Mouse (Mus musculus): ENCODE data around the gene Hpca.

The Hpca gene

DNA sequence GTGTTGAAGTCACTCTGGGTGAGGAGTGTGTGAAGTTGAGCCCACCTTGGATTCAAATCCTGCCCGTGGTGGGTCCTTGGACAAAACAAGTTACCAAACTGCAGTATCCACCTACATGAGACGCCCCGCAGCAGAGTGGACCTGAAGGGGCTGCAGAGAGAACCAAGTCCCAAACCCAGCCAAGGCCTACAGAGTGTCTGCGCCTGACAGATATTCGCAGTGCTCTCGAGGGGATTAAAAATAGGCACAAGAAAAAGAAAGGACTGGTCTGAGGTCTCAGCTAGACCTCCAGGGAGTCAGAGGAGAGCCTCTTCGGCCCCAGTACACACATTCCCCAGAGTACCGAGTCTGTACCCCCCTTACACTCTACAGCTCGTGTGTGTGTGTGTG lies 14.3 kb upstream of the Hpca start:
- peak; percentile 26 for DNase-seq (ENCODE audit: low read depth)

- no peak for DNase-seq (ENCODE audit: low read depth)
Measured at GRCm38 (mm10) chr4:129135637-129136036, 13.8 kb upstream of the Hpca start.

GRCm38 (mm10) chr4:129134799-129135585 lies 13.2 kb upstream of the Hpca start:
- peak; percentile 83 for DNase-seq (ENCODE audit: low read depth)

DNA sequence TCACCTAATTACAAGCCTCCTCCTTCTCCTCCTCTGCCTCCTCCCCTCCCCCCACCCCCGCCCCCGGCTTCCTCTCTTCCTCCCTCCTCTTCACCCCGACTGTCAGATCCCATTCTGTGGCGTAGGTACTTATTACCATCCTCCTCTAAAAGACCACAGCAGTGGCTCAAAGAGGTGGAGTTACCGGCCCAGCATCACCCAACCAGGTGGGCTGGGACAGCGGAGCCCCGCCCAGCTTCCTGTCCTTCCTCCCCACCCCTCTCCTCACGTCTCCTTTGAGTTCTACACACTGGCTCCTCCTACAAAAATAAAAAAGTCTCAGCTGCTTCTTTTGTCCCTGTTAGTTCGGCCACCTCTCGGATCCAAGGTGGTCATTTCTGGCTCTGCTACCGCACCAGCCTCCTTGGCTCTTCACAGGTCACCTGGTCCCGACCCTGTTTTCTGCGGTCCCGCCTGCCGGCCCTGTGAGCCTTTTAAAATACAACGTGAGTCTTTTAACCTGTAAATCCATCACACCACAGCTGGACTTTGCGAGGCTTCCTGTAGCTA lies 9.0 kb upstream of the Hpca start:
- DNase-seq (ENCODE audit: low read depth), result peak; percentile 86

DNA sequence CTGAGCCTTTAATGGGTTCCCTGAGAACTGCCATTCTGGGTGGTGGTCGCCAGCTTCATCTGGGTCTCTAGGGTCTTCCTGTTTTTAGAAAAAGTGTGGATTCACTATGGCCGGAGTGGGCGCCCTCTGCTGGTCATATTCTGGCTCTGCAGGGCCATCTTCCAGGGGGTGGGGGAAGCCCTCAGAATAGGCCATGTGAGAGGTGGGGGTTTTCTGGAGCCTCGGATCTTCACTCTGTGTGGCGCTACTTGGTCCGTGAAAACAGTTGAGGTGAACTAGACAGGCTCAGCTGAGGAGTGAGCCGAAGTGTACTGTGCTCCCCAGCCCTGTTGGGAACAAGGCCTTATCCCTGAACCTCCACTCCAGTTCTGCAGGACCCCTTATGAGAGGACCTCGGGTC lies 8.3 kb upstream of the Hpca start:
- peak; percentile 81 for DNase-seq (ENCODE audit: low read depth)

DNA sequence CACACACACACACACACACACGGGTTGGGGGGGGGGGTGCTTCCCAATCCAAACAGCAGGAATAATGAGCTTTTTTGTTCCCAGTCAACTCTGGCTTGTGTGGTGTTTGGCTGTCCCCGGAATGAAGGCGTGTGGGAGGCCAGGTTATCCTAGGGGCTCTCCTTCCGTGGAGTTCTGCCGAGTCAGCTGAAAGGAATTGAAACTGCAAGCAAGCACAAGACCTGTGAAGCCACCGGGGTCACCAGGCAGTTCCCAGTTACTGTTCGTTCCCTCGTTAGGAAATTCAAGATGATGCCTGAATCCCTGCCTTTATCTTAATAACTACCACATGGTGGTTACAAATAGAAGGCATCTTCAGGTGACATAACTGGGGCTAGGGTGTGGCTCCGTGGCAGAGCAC lies 7.6 kb upstream of the Hpca start:
- DNase-seq (ENCODE audit: low read depth), result peak; percentile 30

GRCm38 (mm10) chr4:129128582-129129338 lies 6.9 kb upstream of the Hpca start:
- DNase-seq (ENCODE audit: low read depth), result no peak

DNA sequence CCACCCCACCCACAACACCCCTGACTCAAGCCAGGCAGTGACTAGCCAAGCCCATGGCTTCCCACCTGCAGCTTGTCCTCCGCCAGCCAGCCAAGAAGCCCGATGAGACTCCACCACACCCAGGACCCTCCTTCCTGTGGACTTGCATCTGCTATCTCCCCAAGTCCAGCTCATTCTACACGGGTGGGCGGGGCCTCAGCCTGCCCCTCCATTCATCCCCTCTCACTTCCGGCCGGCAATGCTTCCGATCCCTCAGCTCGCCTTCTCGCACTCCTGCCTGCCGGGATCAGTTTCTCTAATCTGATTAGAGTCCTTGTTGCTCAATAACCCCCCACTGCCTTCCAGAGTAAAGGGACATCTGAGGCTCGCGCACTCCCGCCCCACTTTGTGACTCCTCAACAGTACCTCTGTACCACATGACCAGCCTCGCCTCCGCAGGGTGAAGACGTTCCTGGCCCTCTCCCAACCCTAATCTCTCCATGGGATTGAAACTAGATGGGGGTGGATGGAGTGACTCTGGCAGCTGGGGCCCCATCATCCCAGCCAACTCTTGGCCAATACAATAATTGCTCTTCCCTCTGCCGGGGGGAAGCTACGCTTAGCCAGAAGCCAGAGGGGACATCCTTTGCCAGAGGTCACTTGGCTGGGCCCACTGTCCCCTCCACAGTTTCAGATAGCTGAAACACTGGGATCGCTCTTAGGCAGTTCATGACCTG lies 4.1 kb upstream of the Hpca start:
- DNase-seq (ENCODE audit: low read depth), result no peak

- no peak for DNase-seq (ENCODE audit: low read depth)
Measured at GRCm38 (mm10) chr4:129124652-129125146, 2.9 kb upstream of the Hpca start.

DNA sequence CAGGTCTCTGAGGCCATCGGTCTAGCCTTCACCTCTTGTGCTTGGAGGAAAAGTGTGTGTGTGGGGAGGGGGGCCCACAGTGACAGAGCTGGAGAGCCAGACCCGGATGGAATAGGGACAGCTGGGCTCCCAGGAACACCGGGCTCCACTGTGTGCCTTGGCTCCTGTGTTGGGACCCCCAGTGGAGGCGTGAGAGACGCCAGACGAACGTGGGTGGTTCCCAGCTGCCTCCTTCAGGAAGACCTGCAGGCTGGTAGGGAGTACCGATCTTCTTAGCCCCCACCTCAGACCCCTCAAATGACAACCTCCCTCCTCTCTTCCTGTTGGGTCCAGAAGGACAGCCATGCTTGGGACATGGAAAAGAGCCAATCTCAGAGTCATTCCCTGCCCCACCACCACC lies 883 bp upstream of the Hpca start:
- no peak for DNase-seq (ENCODE audit: low read depth)

DNA sequence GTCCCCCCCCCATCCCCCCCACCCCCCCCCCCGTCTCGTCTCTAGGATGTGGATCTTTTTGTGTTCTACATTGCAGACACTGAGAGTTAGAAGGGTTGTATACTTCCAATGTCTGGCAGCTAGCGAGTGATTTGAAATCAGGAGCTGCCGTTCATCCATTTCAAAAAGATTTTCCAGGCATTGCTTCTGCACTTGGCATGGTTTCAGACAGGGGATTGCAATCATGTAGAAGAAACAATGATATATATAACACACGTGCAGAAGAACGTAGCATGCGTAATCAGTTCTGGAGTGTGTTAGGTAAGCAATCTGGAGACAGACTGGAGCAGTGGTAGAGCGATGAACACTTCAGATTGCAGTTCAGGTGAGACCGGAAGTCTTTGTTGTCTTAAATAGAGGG lies 271 bp upstream of the Hpca start:
- DNase-seq (ENCODE audit: low read depth), result peak; percentile 33

GRCm38 (mm10) chr4:129120520-129121445 lies 1.1 kb downstream of the Hpca start:
- peak; percentile 69 for DNase-seq (ENCODE audit: low read depth)

- DNase-seq (ENCODE audit: low read depth), result no peak
Measured at GRCm38 (mm10) chr4:129119708-129120107, 2.1 kb downstream of the Hpca start.

GRCm38 (mm10) chr4:129117720-129118510 lies 3.9 kb downstream of the Hpca start:
- DNase-seq (ENCODE audit: low read depth), result no peak

DNA sequence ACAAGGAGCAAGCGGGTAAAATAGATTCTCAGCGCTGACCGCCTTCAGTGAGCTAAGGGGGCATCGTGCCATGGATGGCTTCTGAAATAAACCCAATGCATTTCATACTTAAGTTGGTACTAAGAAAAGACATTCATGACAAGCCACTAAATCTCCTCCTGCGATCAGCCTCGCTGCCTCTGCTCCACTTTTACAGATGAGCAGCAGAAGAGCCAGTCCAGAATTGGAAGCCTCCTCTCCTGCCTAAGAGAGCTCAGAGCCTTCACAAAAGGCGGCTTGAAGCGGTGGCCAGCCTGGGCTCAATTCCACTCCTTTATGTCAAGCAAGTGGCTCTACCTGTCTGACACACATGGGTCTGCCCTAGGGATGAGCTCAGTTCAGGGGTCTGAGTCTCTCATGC lies 5.1 kb downstream of the Hpca start:
- DNase-seq (ENCODE audit: low read depth), result no peak

DNA sequence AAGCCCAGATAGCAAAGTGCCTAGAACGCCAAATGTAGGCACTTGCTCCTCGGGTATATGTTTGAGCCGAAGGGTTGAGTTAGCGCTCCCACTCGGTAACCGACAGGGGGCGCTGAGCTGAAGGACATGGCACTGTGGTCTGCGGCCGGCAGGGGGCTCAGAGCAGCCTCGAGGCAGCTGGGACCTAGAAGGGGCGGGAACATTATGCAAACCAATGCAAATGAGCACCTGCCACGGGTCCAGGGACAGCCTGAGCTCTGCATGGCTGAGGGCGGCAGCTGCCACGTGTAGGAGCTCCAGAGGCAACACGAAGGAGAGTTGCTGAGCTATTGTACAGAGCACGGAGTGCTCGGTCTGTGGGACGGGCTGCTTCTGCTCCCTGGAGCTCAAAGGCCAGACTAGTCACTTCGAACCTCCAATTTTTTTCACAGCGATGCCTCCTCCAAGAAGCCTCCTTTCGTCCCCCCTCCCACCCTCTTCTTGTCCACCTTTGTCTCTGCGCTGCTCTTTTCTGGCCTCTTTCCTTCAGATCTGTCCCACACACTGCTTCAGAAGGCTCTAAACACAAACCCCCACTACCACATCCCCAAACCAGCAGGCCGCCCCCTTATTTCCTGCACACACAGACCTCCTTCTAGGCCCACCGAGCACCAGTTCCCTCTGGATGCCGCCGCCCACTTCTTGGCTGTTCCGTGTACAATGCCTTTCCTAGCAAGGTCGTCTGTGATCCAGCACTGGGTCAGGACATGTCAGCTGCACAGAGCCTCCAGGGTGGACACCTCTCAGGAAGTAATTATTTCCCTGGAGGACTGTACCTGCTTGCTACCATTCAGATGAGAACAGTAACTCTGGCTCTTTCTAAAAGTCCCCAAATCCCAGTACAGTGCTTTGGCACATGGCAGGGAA lies 8.5 kb downstream of the Hpca start:
- DNase-seq (ENCODE audit: low read depth), result peak; percentile 73

- DNase-seq (ENCODE audit: low read depth), result no peak
Measured at GRCm38 (mm10) chr4:129112231-129112630, 9.6 kb downstream of the Hpca start.

DNA sequence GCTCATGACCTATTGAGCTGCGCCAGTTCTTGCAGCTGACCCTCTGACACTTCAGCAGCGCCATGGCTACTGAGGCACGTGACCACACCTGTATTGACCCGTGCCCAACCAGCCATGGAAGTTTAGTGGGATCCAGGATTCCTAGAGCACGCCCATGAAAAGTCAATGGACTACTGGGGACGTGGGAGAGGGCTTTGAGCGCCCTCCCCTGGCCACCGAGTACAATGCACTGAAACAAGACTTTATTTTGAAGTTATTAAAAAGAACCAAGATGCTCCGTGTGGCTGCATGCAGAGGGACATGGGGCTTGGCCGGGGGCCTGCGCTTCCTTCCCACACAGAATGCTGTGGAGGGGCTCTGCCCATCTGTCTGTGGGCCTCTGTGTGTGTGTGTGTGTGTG lies 10.5 kb downstream of the Hpca start:
- DNase-seq (ENCODE audit: low read depth), result no peak

GRCm38 (mm10) chr4:129110804-129111203 lies 11.0 kb downstream of the Hpca start:
- no peak for DNase-seq (ENCODE audit: low read depth)

All from naive thymus-derived CD4-positive, alpha-beta T cell, adult 2 months (primary cell).